ENCODE assay signal across 9 mouse cellular contexts in genomic region chrX:56597219-56597886, GRCm38 (mm10). TPM values are rescaled to one million over a fixed set of nuclear protein-coding genes. Genes with fewer than 3 reads are reported as not detected.
DNase-seq lines count a peak whose midpoint lies in the region; ATAC-seq and TF ChIP-seq lines count a peak whose summit lies in the region.
"Had no signal": no experiment of that assay in that cellular context is flagged by ENCODE, and none has a peak within 500 bp of the region (broad histone marks: within the 10 kb centered on the region; RNA-seq: fewer than 3 reads in every experiment).

No protein-coding gene starts in this region.

- H3K4me2 ChIP-seq in embryonic facial prominence, embryonic 11.5 days (ENCODE audit: low read depth, low read length): peak overlapping the region; percentile 39
- H3K4me2 ChIP-seq in hindbrain, embryonic 12.5 days (replicated peaks): peak overlapping the region; percentile 56
- H3K4me2 ChIP-seq in midbrain, embryonic 14.5 days (ENCODE audit: low read length): peak overlapping the region; percentile 56

- no peak for TF ChIP-seq POLR2A in liver, adult 2 months (IDR thresholded peaks at IDR 0.05; ENCODE audit: extremely low read depth, insufficient read depth, low read length)

- no peak for DNase-seq in cerebellum, adult 9-11 months
- peak; percentile 54 for DNase-seq in 416B (ENCODE audit: low read depth)
- peak; percentile 4 for DNase-seq in embryonic facial prominence, embryonic 11.5 days (ENCODE audit: low spot score)
- peak; percentile 43 for DNase-seq in liver, adult 2 months (ENCODE audit: extremely low read depth, low read depth, low spot score)
- DNase-seq in midbrain, embryonic 14.5 days: peak; percentile 23
- DNase-seq in urinary bladder, adult 18-20 months (ENCODE audit: low spot score in 2 of 2): no peak

- no peaks in the 10 kb centered on the region for H3K27me3 ChIP-seq in embryonic facial prominence, embryonic 11.5 days (ENCODE audit: control insufficient read depth, insufficient read depth, low read length)
- H3K27me3 ChIP-seq in hindbrain, embryonic 12.5 days: no peaks in the 10 kb centered on the region
- no peaks in the 10 kb centered on the region for H3K27me3 ChIP-seq in liver, adult 2 months (ENCODE audit: control insufficient read depth, insufficient read depth, low read length)
- no peaks in the 10 kb centered on the region for H3K27me3 ChIP-seq in midbrain, embryonic 14.5 days (ENCODE audit: control insufficient read depth, insufficient read depth, low read length)

- peak; percentile 36 for ATAC-seq in cerebellum, adult (ENCODE audit: insufficient number of reproducible peaks, low FRiP score, low TSS enrichment)
- ATAC-seq in embryonic facial prominence, embryonic 11.5 days (replicated peaks; ENCODE audit: insufficient number of reproducible peaks, low FRiP score, low TSS enrichment, low read depth): peak; percentile 60
- ATAC-seq in hindbrain, embryonic 12.5 days (ENCODE audit: low FRiP score): peak; percentile 77
- ATAC-seq in midbrain, embryonic 14.5 days (ENCODE audit: low FRiP score, low TSS enrichment): no peak; the same call in 1 of the 2 replicates

- no peaks in the 10 kb centered on the region; the same call in 1 of the 2 replicates for H3K79me2 ChIP-seq in liver, adult 2 months (ENCODE audit: control insufficient read depth, insufficient read depth, low read length)

- H3K9me3 ChIP-seq in embryonic facial prominence, embryonic 11.5 days (replicated peaks; ENCODE audit: control insufficient read depth, low read length): no peaks in the 10 kb centered on the region
- no peaks in the 10 kb centered on the region for H3K9me3 ChIP-seq in hindbrain, embryonic 12.5 days (replicated peaks)
- H3K9me3 ChIP-seq in midbrain, embryonic 14.5 days (ENCODE audit: control insufficient read depth, low read length): no peaks in the 10 kb centered on the region

- H3K27ac ChIP-seq in embryonic facial prominence, embryonic 11.5 days (replicated peaks; ENCODE audit: low read depth, low read length): no peak overlapping the region
- H3K27ac ChIP-seq in hindbrain, embryonic 12.5 days: peak overlapping the region; percentile 83
- H3K27ac ChIP-seq in liver, adult 2 months (replicated peaks; ENCODE audit: insufficient read depth, low read depth, low read length): peak overlapping the region; percentile 14; the same call in 1 of the 2 replicates
- H3K27ac ChIP-seq in midbrain, embryonic 14.5 days (replicated peaks; ENCODE audit: low read depth, low read length): peak overlapping the region; percentile 66

- peak overlapping the region; percentile 77 for H3K9ac ChIP-seq in embryonic facial prominence, embryonic 11.5 days (replicated peaks; ENCODE audit: low read length)
- H3K9ac ChIP-seq in hindbrain, embryonic 12.5 days: peak overlapping the region; percentile 79
- H3K9ac ChIP-seq in liver, adult 2 months (ENCODE audit: low read depth, low read length): peak overlapping the region; percentile 67
- peak overlapping the region; percentile 66 for H3K9ac ChIP-seq in midbrain, embryonic 14.5 days (replicated peaks; ENCODE audit: low read length)

- 14% methylated on average over 25 of the region's 25 CpGs for WGBS in embryonic facial prominence, embryonic 11.5 days
- WGBS in hindbrain, embryonic 12.5 days: 18% methylated on average over 25 of the region's 25 CpGs
- 0% methylated on average over 25 of the region's 25 CpGs for WGBS in liver, adult 2 months
- WGBS in midbrain, embryonic 14.5 days: 20% methylated on average over 25 of the region's 25 CpGs

- peak; percentile 46 for TF ChIP-seq CTCF in liver, adult 2 months (IDR thresholded peaks at IDR 0.05; ENCODE audit: low read depth, low read length)

- no peaks in the 10 kb centered on the region for H3K4me1 ChIP-seq in embryonic facial prominence, embryonic 11.5 days (ENCODE audit: control insufficient read depth, insufficient read depth, low read length)
- H3K4me1 ChIP-seq in hindbrain, embryonic 12.5 days: peaks cover 10% of the 10 kb centered on the region
- H3K4me1 ChIP-seq in liver, adult 2 months (ENCODE audit: control insufficient read depth, insufficient read depth, low read length): 0 out of 2 replicates have a peak, but pooled peaks cover 2% of the 10 kb centered on the region
- peaks cover 4% of the 10 kb centered on the region; the same call in 1 of the 2 replicates for H3K4me1 ChIP-seq in midbrain, embryonic 14.5 days (ENCODE audit: control insufficient read depth, insufficient read depth, low read length)

- no peaks in the 10 kb centered on the region for H3K36me3 ChIP-seq in embryonic facial prominence, embryonic 11.5 days (replicated peaks; ENCODE audit: control insufficient read depth, insufficient read depth, low read depth, low read length)
- no peaks in the 10 kb centered on the region for H3K36me3 ChIP-seq in hindbrain, embryonic 12.5 days
- no peaks in the 10 kb centered on the region; the same call in 1 of the 2 replicates for H3K36me3 ChIP-seq in liver, adult 2 months (ENCODE audit: control insufficient read depth, insufficient read depth, low read length)
- no peaks in the 10 kb centered on the region; the same call in 1 of the 2 replicates for H3K36me3 ChIP-seq in midbrain, embryonic 14.5 days (ENCODE audit: control insufficient read depth, insufficient read depth, low read length)

- peak overlapping the region; percentile 66 for H3K4me3 ChIP-seq in embryonic facial prominence, embryonic 11.5 days (ENCODE audit: low read depth, low read length)
- H3K4me3 ChIP-seq in hindbrain, embryonic 12.5 days: peak overlapping the region; percentile 61
- peak overlapping the region; percentile 68 for H3K4me3 ChIP-seq in liver, adult 2 months (ENCODE audit: insufficient read depth, low read depth, low read length)
- peak overlapping the region; percentile 57 for H3K4me3 ChIP-seq in midbrain, embryonic 14.5 days (replicated peaks; ENCODE audit: low read depth, low read length)

RNA-seq across cellular contexts. Expression of gene Mmgt1, which starts 0.5 kb away (rescaled TPM):
- 36.5 and 37.0 TPM in 2 replicates for polyA plus RNA-seq in embryonic facial prominence, embryonic 11.5 days (2014; fragmentation: Nextera tagmentation; extraction: Ambion mirVana)
- 49.1 and 50.2 TPM in 2 replicates for polyA plus RNA-seq in hindbrain, embryonic 12.5 days (2016; fragmentation: Nextera tagmentation; extraction: Ambion mirVana)
- 12.5 and 14.8 TPM in 2 replicates for total RNA-seq in liver, adult 2 months (2014; rRNA removed)
- 4.3 and 4.6 TPM in 2 replicates for polyA plus RNA-seq in liver, adult 2 months (2012; rRNA removed)
- polyA plus RNA-seq in midbrain, embryonic 14.5 days (2014; fragmentation: Nextera tagmentation; extraction: Ambion mirVana): 50.4 and 66.9 TPM in 2 replicates

RNA-seq across cellular contexts. Expression of gene Slc9a6, which starts 12.2 kb away (rescaled TPM):
- polyA plus RNA-seq in embryonic facial prominence, embryonic 11.5 days (2014; fragmentation: Nextera tagmentation; extraction: Ambion mirVana): 11.6 and 11.9 TPM in 2 replicates
- polyA plus RNA-seq in hindbrain, embryonic 12.5 days (2016; fragmentation: Nextera tagmentation; extraction: Ambion mirVana): 35.9 and 38.4 TPM in 2 replicates
- 7.8 and 11.1 TPM in 2 replicates for total RNA-seq in liver, adult 2 months (2014; rRNA removed)
- 11.2 and 11.5 TPM in 2 replicates for polyA plus RNA-seq in liver, adult 2 months (2012; rRNA removed)
- polyA plus RNA-seq in midbrain, embryonic 14.5 days (2014; fragmentation: Nextera tagmentation; extraction: Ambion mirVana): 48.7 and 55.1 TPM in 2 replicates

RNA-seq across cellular contexts. Expression of gene Gm648, which starts 47.9 kb away (rescaled TPM):
- polyA plus RNA-seq in embryonic facial prominence, embryonic 11.5 days (2014; fragmentation: Nextera tagmentation; extraction: Ambion mirVana): not detected in 2 replicates
- not detected in 2 replicates for polyA plus RNA-seq in hindbrain, embryonic 12.5 days (2016; fragmentation: Nextera tagmentation; extraction: Ambion mirVana)
- total RNA-seq in liver, adult 2 months (2014; rRNA removed): not detected in 2 replicates
- polyA plus RNA-seq in liver, adult 2 months (2012; rRNA removed): not detected in 2 replicates
- not detected in 2 replicates for polyA plus RNA-seq in midbrain, embryonic 14.5 days (2014; fragmentation: Nextera tagmentation; extraction: Ambion mirVana)
- total RNA-seq: heart, adult 18-20 months had no signal

Comparison
In these comparisons a context has a peak if more than half of its experiments do, and no peak if none do; other contexts are left out.
1. DNase-seq: peak in 416B (single experiment), embryonic facial prominence, embryonic 11.5 days (single experiment), liver, adult 2 months (single experiment) and midbrain, embryonic 14.5 days (single experiment); none in cerebellum, adult 9-11 months (single experiment) and urinary bladder, adult 18-20 months (0 of 2).
2. Peak in every context shown above with its lines, with median percentiles within 50 percentile points of each other: H3K4me2 ChIP-seq, H3K4me3 ChIP-seq and H3K9ac ChIP-seq.